Mouse (Mus musculus) erythroid progenitor cell, adult 5-6 weeks (primary cell): ENCODE results near the gene Fbxw10. TPM values are rescaled to one million over a fixed set of nuclear protein-coding genes. Genes with fewer than 3 reads are reported as not detected.

Source experiments
- ATAC-seq: replicated peaks from 2 replicates; pipeline ENCODE4 v1.8.0; 2016; ENCODE audit warnings: moderate number of reproducible peaks, mild to moderate bottlenecking, moderate TSS enrichment, inconsistent platforms; ENCODE audit not compliant: poor library complexity, low FRiP score, severe bottlenecking
- total RNA-seq, 2 experiments: library from RNA; stranded (forward) in 1 of 2; stranded (reverse) in 1 of 2; fragments of 150-400 nt in 1 of 2; fragments of 186-747, 209-891 nt in 1 of 2; gene quantifications; 2 replicates each; pipeline versions ENCODE4 v1.2.3 to v1.2.4; 2015 to 2017; ENCODE audit warnings: low replicate concordance in 2 of 2

The Fbxw10 gene
- total RNA-seq, 2 experiments from 2014 or later: not detected

DNA sequence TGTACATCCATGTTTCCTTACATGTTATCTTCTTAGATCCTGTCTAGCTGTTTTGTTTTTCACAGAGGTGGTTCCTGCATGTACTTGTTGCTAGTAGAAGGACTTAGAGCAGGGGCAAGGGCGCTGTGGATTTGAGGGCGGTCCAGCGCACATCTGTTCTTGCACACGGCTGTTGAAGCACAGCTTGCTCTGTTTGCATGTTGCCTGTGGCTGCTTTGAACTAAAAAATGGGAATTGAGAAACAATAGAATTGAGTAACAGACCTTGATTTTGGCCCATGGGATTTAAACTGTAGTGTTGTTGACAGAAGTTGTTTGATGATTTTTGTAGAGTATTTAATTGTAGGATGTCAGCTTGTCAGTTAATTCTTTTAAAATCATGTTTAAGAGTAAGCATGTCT, 43.9 kb downstream of the Fbxw10 start:
- no peak for ATAC-seq

DNA sequence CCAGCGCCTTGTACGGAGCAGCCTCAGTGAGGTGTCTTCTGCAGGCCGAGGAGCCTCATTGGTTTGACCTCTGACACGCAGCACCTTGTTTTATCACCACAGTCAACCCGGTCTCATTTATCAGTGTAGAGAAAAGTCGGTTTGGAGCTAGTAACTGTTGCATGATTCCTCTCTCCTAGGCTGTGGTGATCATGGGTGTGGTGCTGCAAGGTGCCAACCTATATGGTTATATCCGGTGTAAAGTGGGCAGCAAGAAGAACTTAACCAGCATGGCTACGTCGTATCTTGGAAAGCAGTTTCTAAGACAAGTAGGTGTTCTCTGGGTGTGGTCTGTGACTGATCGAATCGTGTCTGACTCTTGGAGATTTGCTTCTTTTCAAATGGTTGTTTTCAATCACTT, 44.9 kb downstream of the Fbxw10 start:
- no peak for ATAC-seq

DNA sequence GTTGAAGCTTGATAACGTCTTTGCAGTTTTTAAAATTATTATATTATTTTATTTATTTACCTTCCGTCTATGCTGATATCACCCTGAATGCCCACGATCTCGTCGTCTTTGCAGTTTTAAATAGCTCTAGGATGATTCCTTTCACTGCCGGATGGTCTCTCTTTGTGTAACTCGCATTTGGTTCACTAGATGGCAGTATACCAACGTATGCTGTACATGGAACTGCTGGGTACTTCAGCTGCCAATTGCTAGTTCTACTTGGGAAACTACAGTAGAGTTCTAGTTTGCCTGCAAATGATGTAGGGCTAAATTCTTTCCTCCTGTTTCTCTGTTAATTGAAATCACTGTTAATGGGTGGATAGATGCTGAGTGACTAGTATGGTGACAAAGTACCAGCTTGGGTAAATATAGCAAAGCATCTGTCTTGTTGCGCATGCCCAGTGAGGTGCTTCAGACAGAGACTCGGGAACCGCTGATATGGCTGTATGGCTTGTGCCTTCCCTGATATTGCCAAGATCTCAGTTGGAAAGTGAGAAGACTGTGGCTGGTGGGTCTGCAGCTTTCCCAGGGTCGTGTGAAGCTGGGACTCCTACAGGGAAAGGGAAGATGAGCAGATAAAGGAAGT, 54.9 kb downstream of the Fbxw10 start:
- ATAC-seq: no peak

DNA sequence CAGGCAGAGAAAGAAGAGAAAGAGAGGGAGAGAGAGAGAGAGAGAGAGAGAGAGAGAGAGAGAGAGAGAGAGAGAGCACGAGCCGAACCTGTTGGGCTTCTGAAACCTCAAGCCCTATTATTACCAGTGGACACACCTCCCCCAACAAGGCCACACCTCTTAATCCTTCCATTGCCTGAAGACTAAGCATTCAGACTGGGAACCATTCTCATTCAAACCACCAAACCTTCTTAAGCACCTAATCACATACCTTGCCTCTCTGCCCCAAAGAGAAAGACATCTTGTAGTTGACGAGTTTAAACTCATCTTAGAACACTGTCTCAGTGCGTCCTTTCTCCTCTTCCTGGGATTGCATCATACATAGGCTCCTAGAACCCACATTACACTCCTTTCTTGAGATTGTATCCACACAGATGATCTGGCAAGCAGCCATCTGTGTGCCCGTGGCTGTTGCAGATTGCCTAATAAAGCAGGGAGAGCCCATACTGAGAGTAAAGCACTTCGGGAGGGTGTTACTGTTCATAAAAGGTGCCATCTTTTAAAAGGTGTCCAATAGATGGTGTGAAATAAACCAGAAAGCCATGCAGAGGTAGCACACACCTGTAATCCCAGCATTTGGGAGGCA, 57.1 kb downstream of the Fbxw10 start:
- no peak for ATAC-seq

DNA sequence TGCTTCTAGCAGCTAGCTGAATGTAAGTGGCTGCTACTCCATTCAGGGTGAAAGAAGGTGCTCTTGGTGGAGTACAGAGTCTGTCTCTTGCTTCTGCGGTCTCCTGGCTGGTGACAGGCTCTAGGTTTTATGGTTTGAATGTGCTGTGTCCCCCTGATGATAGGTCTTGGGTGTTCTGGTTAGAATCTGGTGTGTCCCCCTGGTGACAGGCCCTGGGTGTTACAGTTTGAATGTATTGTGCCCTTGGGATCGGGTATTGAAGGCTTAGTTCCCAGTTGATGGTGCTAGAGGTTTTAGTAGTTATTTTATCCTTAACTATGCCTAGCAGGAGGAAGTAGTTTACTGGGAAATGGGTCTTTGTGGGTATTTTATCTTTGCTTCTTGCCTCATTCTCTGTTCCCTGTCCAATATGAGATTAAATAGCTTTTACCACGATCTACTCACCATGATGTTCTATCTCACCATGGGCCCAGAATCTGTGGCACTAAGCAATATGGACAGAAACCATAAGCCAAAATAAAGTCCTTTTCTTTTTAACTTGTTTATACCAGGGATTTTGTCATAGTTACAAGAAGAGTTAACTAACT, 62.9 kb downstream of the Fbxw10 start:
- ATAC-seq: no peak

DNA sequence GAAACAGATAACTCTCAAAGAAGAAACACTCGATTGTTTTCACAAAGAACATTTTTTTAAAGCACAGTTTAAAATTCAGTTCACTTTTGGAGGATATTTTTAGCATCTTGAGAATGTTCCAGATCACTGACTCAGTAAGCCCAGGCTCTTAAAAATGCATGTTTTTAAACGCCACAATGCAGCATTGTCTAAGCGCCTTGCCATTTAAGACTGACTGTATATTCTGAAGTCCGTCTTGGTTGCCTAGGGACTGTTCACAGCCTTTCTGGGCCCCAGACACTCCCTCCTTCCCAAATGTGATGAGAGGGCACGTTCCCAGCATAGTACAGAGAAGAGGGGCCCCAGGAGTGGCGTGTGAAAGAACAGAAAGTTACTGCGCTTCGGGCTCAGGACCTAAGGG, 64.5 kb downstream of the Fbxw10 start:
- no peak for ATAC-seq

DNA sequence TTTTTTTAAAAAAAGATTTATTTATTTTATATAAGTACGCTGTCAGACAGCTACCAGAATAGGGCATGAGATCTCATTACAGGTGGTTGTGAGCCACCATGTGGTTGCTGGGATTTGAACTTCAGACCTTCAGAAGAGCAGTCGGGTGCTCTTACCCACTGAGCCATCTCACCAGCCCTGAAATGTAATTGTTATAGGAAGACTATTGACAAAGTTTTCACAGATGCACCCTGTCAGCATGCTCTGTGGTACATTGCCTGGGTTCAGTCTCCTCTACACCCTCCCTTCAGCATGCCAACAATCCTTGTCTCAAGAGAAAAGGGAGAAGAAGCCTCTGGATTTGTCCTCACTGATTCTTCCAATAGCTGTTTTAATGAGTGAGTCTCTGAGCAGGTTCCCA, 66.3 kb downstream of the Fbxw10 start:
- ATAC-seq: no peak

DNA sequence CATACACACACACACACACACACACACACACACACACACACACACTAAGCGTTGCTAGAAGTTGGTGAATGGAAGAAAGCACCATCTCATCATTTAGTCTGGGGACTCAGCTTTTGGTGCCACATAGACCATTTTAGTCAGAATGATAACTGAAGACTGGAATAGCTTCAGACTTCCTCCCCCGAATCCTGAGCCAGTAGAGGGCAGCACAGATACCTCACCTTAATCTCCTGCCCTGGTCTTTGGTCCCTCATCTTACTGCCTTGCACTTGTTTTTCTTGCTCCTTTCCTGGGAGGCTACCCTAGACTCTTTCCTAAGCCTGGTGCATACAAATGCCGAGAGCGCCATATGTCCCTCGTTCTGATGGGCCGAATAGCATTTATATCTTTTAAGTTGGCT, 67.7 kb downstream of the Fbxw10 start:
- no peak for ATAC-seq

DNA sequence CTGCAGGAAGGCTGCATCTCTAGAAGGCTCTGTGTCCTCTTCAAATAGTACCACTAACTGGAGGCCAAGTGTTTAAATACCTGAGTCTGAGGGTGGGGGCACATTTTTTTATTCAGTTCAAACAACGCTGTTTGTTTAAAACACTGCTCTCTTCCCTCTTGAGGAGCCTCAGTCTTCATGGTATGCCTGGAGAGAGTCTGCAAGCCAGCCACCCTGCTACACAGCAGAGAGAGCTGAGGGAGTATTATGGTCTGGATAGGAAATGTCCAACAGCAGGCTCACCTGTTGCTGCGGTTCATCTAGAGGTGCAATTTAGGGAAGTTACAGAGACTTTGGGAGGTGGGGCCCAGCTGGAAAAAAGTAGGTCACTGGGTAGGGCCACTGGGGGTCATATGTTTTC, 68.6 kb downstream of the Fbxw10 start:
- no peak for ATAC-seq

DNA sequence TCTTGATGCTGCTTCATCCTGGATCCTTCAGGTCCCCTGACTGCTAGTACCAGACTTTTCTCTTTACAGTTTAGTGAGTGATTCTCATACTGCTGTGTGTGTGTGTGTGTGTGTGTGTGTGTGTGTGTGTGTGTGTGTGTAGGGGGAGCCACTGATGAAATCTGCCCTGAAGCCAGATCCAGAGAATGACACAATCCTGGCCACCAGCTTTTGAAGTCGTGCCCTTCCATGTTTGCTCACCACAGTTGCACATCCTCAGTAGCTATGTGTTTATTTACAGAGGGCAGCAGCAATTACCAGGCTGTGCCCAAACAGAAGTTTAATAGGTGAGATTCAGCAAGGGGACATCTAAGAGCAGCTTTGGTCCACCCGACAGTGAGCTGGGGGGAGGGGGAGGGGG, 69.9 kb downstream of the Fbxw10 start:
- no peak for ATAC-seq

DNA sequence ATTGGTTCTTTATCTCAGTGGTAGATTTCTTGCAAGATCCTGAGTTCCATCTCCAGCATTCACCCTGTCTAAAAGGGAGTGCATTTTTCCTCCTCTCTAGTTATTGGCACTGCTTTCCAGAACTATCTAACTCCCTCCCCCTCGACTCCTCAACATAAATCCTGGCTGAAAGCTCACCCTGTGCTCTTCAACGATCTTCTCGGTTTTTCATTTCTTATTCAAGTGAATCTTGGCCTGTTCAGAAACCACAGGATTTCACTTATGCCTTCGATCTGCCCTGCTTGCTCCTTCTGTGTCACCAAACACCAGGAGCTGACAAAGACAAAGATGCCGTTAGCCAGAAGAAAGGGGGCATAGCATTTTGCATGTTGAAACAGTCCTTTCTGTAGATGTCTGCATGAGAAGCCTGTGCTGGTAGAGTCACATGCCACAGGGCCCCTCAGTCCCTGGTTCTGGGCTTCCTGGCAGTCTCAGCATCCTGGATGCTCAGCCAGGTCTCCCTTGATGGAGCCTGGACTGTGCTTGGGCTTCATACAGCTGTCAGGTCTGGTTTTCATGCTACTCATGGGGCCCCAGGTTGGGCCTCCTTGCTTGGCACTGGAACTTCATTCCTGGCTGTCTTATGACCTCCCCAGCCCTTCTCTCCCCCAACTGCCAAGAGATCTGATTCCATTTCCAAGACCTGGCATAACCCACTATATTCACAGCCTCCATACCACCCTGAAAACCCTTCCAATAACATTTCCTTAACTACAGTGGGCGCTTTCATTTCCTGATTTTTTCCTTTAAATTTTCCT, 73.3 kb downstream of the Fbxw10 start:
- ATAC-seq: no peak

DNA sequence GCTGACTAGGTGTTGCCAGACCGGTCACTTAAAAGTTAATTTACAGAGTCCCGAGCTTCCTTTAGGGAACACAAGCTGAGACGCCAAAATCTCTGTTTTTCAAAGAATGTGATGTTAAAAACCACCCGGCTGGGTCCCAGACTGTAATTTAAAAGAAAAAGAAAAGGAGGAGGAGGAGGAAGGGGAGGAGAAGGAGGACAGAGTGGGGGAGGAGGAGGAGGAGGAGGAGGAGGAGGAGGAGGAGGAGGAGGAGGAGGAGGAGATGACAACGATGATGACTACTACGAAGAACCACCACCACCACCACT, 73.8 kb downstream of the Fbxw10 start:
- no peak for ATAC-seq

DNA sequence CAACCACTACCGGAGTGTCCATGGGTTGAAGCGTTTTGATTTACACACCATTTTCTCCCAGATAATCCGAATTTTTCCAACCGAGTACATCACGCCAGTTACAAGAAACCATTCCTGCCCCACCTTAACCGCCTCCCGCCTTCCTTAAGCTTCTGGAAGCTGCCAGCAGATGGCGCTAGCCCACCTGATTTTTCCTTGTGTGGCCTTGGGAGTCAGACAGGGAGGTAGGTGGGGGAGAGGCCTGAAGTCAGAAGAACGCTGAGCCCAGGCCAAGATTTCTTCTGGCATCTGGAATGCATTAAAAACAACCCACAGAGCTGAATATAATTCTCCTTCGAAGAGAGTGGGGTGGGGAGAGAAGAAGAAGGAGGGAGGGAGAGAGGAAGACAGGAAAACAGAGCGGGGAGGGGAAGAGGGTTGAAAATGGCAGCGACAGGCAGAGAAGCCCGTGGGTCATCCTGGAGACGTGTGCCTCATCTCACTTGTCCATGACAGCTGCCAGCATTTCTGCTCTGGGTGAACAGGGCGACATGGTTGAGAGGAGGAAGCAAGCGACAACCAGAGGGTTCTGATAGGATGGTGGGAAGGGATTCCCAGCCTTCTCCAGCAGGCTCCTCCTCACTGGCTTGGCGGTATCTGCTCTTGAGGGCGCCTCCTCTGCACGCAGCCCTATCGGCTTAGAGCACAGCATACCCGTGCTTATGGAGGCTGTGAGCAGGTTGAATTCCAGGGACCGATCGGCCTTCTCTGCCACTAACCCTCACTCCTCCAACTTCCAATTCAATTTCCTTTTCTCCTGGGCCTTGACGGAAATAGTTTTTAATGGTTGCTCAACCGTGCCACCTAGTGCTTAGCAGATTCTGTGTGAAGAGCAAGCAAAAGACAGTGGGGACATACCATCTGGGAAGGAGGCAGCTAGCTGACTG, 74.4 kb downstream of the Fbxw10 start:
- no peak for ATAC-seq

DNA sequence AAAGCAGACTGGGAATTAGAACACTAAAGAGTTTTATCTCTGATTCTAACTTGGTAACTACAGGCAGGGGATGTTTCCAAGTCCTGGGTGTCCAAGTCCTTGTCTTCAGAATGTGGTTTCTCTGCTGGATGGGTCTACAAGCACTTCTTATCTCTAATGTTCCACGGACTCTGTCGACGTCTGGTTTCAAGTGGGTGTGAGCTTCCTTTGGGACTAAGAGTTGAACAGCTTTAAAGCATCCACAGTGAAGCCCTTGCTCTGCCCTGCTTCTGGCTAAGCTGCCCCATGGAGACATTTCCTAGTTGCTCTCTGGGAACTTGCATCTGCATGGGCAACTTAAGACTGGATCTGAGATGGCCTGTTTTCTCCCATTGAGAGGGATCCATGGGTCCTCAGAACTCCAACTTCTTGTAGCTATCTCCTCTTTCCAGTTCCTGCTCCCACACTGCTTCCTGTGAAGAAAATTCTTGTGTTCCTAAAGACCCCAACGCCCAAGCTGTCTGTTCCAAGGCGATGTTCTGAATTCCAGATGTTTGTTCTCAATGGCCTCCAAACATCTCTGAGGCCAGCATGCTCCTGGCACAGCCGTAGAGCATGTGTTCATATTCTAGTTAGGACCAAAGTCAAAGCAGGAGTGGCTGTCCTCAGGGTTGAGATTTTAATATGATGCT, 77.4 kb downstream of the Fbxw10 start:
- ATAC-seq: no peak

Other genes starting within 250 kb of the Fbxw10 start
- gene Lrrc75a, start 198.5 kb upstream of the Fbxw10 start, total RNA-seq (2015; ENCODE audit: low replicate concordance): 2.9 TPM in 1 of 2 replicates, not detected in the other
- 0.53 TPM in 1 of 2 replicates, not detected in the other for gene Lrrc75a, start 198.5 kb upstream of the Fbxw10 start, total RNA-seq (2017; ENCODE audit: low replicate concordance)
- 1.8 and 3.8 TPM in 2 replicates for gene Mmgt2, start 198.4 kb upstream of the Fbxw10 start, total RNA-seq (2015; ENCODE audit: low replicate concordance)
- gene Mmgt2, start 198.4 kb upstream of the Fbxw10 start, total RNA-seq (2017; ENCODE audit: low replicate concordance): 3.0 and 4.5 TPM in 2 replicates
- gene Zfp287, start 115.2 kb upstream of the Fbxw10 start, total RNA-seq (2015; ENCODE audit: low replicate concordance): 0.42 TPM in 1 of 2 replicates, not detected in the other
- 0.26 and 0.83 TPM in 2 replicates for gene Zfp287, start 115.2 kb upstream of the Fbxw10 start, total RNA-seq (2017; ENCODE audit: low replicate concordance)
- not detected in 2 replicates for gene Gm10428, start 94.0 kb upstream of the Fbxw10 start, total RNA-seq (2015; ENCODE audit: low replicate concordance)
- gene Gm10428, start 94.0 kb upstream of the Fbxw10 start, total RNA-seq (2017; ENCODE audit: low replicate concordance): not detected in 2 replicates
- gene Zfp286, start 57.6 kb upstream of the Fbxw10 start, total RNA-seq (2015; ENCODE audit: low replicate concordance): not detected in 2 replicates
- not detected in 2 replicates for gene Zfp286, start 57.6 kb upstream of the Fbxw10 start, total RNA-seq (2017; ENCODE audit: low replicate concordance)
- 3.4 and 7.2 TPM in 2 replicates for gene Trim16, start 26.8 kb upstream of the Fbxw10 start, total RNA-seq (2015; ENCODE audit: low replicate concordance)
- 3.2 and 5.1 TPM in 2 replicates for gene Trim16, start 26.8 kb upstream of the Fbxw10 start, total RNA-seq (2017; ENCODE audit: low replicate concordance)
- 3.2 and 8.0 TPM in 2 replicates for gene Tvp23b, start 32.4 kb downstream of the Fbxw10 start, total RNA-seq (2015; ENCODE audit: low replicate concordance)
- gene Tvp23b, start 32.4 kb downstream of the Fbxw10 start, total RNA-seq (2017; ENCODE audit: low replicate concordance): 2.2 and 5.9 TPM in 2 replicates
- gene Cdrt4, start 104.1 kb downstream of the Fbxw10 start, total RNA-seq (2015; ENCODE audit: low replicate concordance): not detected in 2 replicates
- gene Cdrt4, start 104.1 kb downstream of the Fbxw10 start, total RNA-seq (2017; ENCODE audit: low replicate concordance): not detected in 2 replicates
- not detected in 2 replicates for gene Tekt3, start 214.6 kb downstream of the Fbxw10 start, total RNA-seq (2015; ENCODE audit: low replicate concordance)
- gene Tekt3, start 214.6 kb downstream of the Fbxw10 start, total RNA-seq (2017; ENCODE audit: low replicate concordance): not detected in 2 replicates